Mouse (Mus musculus) neutrophil, adult 65 days (primary cell): ENCODE results near the gene Hoxc10. TPM values are rescaled to one million over a fixed set of nuclear protein-coding genes. Genes with fewer than 3 reads are reported as not detected.

Experiments used
- total RNA-seq: library from RNA; stranded (reverse); gene quantifications from 2 replicates; pipeline ENCODE4 v1.2.4, GENCODE M21; 2023

Gene Hoxc10
- not detected in 2 replicates for total RNA-seq

DNA sequence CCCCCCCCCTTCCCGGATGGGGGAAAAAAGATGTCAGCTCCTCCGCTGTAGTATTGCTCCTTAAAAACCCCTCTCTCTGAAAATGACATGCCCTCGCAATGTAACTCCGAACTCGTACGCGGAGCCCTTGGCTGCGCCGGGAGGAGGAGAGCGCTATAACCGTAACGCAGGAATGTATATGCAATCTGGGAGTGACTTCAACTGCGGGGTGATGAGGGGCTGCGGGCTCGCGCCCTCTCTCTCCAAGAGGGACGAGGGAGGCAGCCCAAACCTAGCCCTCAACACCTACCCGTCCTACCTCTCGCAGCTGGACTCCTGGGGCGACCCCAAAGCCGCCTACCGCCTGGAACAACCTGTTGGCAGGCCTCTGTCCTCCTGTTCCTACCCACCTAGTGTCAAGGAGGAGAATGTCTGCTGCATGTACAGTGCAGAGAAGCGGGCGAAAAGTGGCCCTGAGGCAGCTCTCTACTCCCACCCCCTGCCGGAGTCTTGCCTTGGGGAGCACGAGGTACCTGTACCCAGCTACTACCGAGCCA, at the start of gene Hoxc10:
TSS of gene Hoxc10 (plus strand) at position 21 of the 536 bp plus-strand sequence.

DNA sequence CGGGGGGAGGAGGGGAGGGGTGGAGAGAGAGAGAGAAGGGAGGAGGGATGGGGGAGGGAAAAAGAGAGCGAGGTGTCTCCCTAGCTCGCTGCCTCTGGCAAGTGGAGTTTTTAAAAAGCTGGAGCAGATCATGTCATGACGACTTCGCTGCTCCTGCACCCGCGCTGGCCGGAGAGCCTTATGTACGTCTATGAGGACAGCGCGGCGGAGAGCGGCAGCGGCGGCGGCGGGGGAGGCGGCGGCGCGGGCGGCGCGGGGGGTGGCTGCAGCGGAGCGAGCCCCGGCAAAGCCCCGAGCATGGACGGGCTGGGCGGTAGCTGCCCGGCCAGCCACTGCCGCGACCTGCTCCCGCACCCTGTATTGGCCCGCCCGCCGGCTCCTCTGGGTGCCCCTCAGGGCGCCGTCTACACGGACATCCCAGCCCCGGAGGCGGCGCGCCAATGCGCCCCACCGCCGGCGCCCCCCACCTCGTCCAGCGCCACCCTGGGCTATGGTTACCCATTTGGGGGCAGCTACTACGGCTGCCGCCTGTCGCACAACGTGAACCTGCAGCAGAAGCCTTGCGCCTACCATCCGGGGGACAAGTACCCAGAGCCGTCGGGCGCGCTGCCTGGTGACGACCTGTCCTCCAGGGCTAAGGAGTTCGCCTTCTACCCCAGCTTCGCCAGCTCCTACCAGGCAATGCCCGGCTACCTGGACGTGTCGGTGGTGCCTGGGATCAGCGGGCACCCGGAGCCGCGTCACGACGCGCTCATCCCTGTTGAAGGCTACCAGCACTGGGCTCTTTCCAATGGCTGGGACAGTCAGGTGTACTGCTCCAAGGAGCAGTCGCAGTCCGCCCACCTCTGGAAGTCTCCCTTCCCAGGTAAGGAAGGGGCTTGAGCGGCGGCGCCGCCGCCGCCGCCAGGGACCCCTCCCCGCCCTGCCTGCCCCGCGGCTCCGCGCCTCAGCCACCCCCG, 45.3 kb upstream of the Hoxc10 start, which contains the start of gene Hoxc13:
TSS of gene Hoxc13 (plus strand) at position 51 of the 959 bp plus-strand sequence.

DNA sequence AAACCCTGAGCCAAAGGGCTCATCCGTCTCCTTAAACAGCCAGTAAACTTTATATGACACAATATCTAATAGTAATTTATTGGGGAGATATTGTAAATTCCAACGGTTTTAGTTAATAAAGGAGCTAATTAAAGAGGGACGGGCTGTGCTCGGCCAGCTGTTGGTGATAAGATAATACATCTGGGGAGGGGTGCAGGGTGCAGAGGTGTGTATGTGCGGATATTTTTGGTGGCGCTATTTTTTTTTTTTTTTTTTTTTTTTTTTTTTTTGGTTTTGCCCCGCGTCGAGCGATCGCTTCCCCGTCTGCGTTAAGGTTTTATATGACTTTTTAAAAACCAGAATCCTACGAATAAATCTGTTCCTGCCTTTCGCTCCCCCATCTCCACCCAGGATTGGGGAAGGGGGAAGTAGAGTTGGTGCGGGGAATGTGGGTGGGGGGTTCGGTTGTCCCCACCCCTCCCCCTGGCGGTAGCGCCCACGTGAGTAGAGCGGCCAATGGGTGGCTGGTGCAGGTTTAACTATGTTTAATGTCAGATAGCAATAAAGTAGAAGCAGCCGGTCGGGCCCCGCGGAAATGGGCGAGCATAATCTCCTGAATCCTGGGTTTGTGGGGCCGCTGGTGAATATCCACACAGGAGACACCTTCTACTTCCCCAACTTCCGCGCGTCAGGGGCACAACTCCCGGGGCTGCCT, 30.2 kb upstream of the Hoxc10 start, which contains the start of gene Hoxc12:
TSS of gene Hoxc12 (plus strand) at position 479 of the 694 bp plus-strand sequence.

DNA sequence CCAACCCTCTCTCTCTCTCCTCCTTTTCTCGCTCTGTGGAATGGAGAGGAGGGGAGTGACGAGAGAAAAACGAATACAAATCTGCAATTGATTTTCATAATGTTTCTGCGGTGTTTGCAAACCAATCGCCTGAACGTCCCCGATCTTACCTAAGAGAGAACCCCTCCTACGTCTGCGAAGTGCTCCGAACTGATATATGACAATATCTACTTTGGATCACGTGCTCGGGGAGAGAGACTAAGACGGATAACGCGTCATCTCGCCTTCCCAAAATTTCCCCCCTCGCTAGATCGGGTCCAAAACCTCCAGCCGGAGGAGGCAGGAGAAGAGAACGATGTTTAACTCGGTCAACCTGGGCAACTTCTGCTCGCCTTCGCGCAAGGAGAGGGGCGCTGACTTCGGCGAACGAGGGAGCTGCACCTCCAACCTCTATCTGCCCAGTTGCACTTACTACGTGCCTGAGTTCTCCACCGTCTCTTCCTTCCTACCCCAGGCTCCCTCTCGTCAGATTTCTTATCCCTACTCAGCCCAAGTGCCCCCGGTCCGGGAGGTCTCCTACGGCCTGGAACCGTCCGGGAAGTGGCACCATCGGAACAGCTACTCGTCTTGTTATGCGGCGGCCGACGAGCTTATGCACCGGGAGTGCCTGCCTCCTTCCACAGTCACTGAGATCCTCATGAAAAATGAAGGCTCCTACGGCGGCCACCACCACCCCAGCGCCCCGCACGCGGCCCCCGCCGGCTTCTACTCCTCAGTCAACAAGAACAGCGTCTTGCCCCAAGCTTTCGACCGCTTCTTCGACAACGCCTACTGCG, 12.2 kb upstream of the Hoxc10 start, which contains the start of gene Hoxc11:
TSS of gene Hoxc11 (plus strand) at position 236 of the 815 bp plus-strand sequence.

DNA sequence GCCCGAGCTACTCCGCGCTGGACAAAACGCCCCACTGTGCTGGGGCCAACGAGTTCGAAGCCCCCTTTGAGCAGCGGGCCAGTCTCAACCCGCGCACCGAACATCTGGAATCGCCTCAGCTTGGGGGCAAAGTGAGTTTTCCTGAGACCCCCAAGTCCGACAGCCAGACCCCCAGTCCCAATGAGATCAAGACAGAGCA, 615 bp downstream of the Hoxc10 start, which contains the start of gene Hoxc5:
TSS of gene Hoxc5 (plus strand) at position 132 of the 199 bp plus-strand sequence.

DNA sequence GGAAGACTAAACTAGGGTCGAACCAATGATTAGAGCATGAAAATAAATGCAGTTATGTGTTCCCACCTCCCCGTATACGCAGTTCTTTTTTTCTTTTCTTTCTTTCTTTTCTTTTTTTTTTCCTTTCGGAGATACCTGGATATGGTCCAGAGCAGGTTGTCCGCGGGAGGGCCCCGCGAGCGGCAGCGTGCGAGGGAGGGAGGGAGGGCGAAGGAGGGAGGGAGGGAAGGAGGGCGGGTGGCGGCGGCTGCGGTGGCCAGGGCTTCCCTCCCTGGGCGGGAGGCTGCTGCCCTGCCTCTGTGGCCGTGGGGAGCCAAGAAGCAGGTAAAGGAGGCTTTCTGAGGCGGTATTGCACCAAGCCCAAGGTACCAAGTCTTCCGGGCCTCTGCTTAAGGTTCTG, 9.6 kb downstream of the Hoxc10 start, which contains the start of gene Hoxc9:
TSS of gene Hoxc9 (plus strand) at position 269 of the 400 bp plus-strand sequence.

DNA sequence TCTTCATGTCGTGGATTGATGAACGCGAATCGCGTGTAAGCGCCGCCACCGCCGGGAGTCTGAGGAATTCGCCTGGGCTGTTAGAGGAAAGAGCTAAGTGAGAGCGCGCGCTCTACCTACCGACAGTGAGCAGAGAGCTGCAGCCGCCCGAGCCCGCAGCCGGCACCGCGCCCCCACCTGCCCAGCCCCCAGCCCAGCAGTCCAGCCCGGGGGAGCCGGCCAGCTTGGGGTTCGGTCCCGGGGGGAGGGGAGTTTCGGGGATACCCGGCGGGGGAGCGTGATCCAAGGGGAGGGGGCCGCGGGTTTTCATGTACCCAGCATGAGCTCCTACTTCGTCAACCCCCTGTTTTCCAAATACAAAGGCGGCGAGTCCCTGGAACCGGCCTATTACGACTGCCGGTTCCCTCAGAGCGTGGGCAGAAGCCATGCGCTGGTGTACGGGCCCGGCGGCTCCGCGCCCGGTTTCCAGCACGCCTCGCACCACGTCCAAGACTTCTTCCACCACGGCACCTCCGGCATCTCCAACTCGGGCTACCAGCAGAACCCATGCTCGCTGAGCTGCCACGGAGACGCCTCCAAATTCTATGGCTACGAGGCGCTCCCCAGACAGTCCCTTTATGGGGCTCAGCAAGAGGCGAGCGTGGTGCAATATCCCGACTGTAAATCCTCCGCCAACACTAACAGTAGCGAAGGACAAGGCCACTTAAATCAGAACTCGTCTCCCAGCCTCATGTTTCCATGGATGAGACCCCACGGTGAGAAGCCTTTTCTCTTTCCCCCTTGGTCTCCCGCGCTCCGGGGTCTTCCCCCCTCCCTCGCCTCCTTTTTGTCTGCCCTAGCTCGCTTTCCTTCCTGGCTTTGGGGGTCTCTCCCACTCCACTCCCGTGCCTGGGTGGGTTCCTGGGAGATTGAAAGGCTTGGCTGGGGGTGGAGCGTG, 24.1 kb downstream of the Hoxc10 start, which contains the start of gene Hoxc8:
TSS of gene Hoxc8 (plus strand) at position 147 of the 937 bp plus-strand sequence.

DNA sequence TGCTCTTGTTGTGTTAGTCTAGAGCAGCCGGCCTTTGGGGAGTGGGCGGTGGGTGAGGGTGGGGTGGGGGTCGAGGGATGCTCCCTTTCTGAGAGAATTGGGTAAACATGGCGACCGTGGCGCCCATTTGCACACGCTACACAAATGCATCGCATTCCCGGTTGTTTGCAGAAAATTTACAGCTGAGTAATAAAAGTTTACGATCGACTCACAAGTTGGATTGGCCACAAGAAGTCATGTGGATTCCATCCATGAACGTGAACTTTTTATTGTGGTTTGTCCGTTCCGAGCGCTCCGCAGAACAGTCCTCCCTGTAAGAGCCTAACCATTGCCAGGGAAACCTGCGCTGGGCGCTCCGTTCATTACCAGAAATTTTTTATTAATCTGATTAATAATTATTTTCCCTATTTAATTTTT, 31.4 kb downstream of the Hoxc10 start, which contains the start of gene Hoxc6:
TSS of gene Hoxc6 (plus strand) at position 319 of the 417 bp plus-strand sequence.

DNA sequence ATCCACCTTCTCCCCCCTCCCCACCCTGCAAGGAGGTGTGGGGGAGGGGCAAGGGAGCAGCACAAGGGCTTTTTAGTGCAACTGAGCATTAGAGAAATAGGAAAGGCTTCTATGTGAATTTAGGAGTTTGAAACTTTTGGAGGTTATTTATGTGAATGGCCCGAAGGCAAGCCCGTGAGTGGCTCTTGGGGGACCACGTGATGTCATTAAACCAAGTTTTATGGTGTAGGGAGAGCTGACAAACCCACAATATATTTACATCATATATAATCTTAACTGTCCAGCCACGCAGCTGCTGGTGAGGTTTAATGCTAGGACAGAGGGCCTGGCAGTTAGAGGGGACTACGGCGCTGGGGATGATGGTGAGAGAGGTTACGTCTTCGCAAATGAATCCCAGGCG, 52.0 kb downstream of the Hoxc10 start, which contains the start of gene Hoxc4:
TSS of gene Hoxc4 (plus strand) at position 299 of the 400 bp plus-strand sequence.

Other genes starting within 250 kb of the Hoxc10 start
- gene Calcoco1, start 244.6 kb upstream of the Hoxc10 start, total RNA-seq = 23.0 and 24.0 TPM in 2 replicates
- gene Hoxc13, start 45.7 kb upstream of the Hoxc10 start, total RNA-seq = not detected in 2 replicates
- gene Hoxc12, start 30.0 kb upstream of the Hoxc10 start, total RNA-seq = not detected in 2 replicates
- gene Hoxc11, start 12.4 kb upstream of the Hoxc10 start, total RNA-seq = not detected in 2 replicates
- not detected in 2 replicates for gene Hoxc5, start 647 bp downstream of the Hoxc10 start, total RNA-seq
- not detected in 2 replicates for gene Hoxc9, start 9.6 kb downstream of the Hoxc10 start, total RNA-seq
- not detected in 2 replicates for gene Hoxc8, start 23.8 kb downstream of the Hoxc10 start, total RNA-seq
- gene Hoxc6, start 31.5 kb downstream of the Hoxc10 start, total RNA-seq = not detected in 2 replicates
- not detected in 2 replicates for gene Hoxc4, start 52.1 kb downstream of the Hoxc10 start, total RNA-seq
- gene Smug1, start 200.3 kb downstream of the Hoxc10 start, total RNA-seq = 1.4 and 2.9 TPM in 2 replicates